Mouse (Mus musculus): ENCODE results near the gene Cask.

Gene Cask

DNA sequence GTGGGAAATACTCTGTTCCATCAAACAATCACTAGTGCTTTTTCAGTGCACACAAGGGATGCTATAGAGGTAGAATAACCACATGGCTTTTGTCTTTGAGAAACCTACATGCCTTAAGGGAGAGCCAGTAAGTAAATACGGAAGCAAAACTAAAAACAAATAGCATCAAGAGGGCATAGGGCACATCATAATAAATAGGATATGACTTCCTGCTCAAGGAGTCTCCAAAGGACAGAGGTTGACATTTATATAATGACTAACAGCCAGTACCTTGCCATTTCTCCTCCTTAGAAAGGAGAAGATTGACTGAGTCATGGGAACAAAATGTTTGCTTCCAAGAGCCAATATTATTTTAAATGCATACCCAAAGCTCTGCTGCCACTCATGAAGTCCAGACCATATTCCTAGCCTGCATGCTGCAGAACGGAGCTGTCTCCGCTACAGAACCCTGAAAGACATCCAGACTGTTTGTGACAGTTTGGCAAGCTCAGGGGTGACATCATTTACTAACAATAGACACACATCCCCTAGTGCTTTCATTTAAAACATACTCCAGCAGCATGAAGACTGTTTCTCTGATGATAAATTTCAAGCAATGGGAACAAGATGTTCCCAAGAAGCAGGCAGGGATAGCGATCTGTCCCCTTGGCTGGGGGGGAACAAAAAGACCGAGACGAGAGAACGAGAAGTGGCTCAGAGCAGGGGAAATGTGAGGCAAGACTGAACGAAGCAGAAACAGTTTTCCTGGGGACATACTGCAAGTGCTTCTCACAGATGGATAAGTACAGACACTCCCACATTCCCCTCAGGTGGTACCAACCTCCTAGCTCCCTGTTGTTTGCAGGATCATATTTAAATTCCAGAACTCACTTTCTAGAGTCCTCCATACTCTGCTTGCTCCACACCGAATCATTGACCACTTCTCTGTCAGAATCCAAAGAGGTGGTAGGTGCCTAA, 381.7 kb downstream of the Cask start:
- DNase-seq (ENCODE audit: low read depth, low spot score) = no peak

DNA sequence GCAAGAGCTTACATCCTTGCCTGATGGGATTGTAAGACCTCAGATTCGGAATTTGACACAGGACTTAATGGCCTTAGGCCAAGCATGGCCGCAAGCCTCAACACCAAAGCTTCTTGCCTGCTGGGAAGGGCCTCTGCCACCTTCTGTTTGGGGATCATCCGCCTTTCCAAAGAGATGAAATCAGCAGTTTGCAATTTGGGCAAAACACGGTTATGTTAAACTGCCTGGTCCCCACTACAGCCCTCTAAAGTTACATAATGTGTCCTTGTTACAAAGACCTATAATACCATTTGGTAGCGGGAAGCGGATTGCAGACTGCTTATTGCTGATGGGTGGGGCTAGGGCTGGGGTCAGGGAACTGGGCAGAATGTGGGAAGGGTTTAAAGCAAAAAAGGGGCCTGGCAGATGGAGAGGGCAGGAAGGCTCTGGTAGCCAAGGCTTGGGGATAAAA, 384.0 kb downstream of the Cask start:
- DNase-seq (ENCODE audit: low read depth, low spot score) = no peak
